Mouse (Mus musculus) c-Kit-positive CD71-positive TER-119-negative erythroid progenitor cells, embryonic 14.5 days (primary cell): ENCODE results near the gene Cit.

Source experiments
- DNase-seq: peaks from one replicate; pipeline ENCODE4 v3.0.0-alpha.2; 2013; ENCODE audit warnings: low read depth

Cit gene

GRCm38 (mm10) chr5:116009884-116010627 is 165.0 kb downstream of the Cit start:
- DNase-seq = no peak

- DNase-seq = no peak
These were observed 166.6 kb downstream of the Cit start for GRCm38 (mm10) chr5:116011700-116012099.

- no peak for DNase-seq
These were observed 167.4 kb downstream of the Cit start for GRCm38 (mm10) chr5:116012503-116012902.

- DNase-seq = no peak
These were observed 168.7 kb downstream of the Cit start for GRCm38 (mm10) chr5:116013821-116014220.

GRCm38 (mm10) chr5:116014237-116014636 is 169.2 kb downstream of the Cit start:
- DNase-seq = no peak

GRCm38 (mm10) chr5:116016542-116016941 is 171.5 kb downstream of the Cit start:
- no peak for DNase-seq

- DNase-seq = no peak
These were observed 172.3 kb downstream of the Cit start for GRCm38 (mm10) chr5:116017391-116017790.

- DNase-seq = no peak
These were observed 173.1 kb downstream of the Cit start for GRCm38 (mm10) chr5:116018196-116018595.

GRCm38 (mm10) chr5:116018784-116019183 is 173.7 kb downstream of the Cit start:
- DNase-seq = no peak

GRCm38 (mm10) chr5:116019371-116019770 is 174.3 kb downstream of the Cit start:
- no peak for DNase-seq

- DNase-seq = peak; percentile 80
These were observed 176.5 kb downstream of the Cit start for GRCm38 (mm10) chr5:116021552-116021951.

- no peak for DNase-seq
These were observed 177.1 kb downstream of the Cit start for GRCm38 (mm10) chr5:116022131-116022530.

- DNase-seq = no peak
These were observed 177.7 kb downstream of the Cit start for GRCm38 (mm10) chr5:116022658-116023200.

- DNase-seq = no peak
These were observed 178.2 kb downstream of the Cit start for GRCm38 (mm10) chr5:116023251-116023661.

GRCm38 (mm10) chr5:116023821-116024284 is 178.8 kb downstream of the Cit start:
- no peak for DNase-seq

GRCm38 (mm10) chr5:116024327-116024739 is 179.3 kb downstream of the Cit start, which contains the start of gene Prkab1:
Prkab1 (minus strand) TSS chr5:116024508.
- peak; percentile 93 for DNase-seq

- no peak for DNase-seq
These were observed 181.0 kb downstream of the Cit start for GRCm38 (mm10) chr5:116026107-116026506.

- DNase-seq = peak; percentile 89
These were observed 181.5 kb downstream of the Cit start for GRCm38 (mm10) chr5:116026561-116026960.

- no peak for DNase-seq
These were observed 184.0 kb downstream of the Cit start for GRCm38 (mm10) chr5:116029071-116029470.

- no peak for DNase-seq
These were observed 185.6 kb downstream of the Cit start for GRCm38 (mm10) chr5:116030566-116031189.

GRCm38 (mm10) chr5:116031190-116031577 is 186.1 kb downstream of the Cit start:
- DNase-seq = peak; percentile 87

GRCm38 (mm10) chr5:116036465-116036864 is 191.4 kb downstream of the Cit start:
- no peak for DNase-seq

GRCm38 (mm10) chr5:116037731-116038130 is 192.7 kb downstream of the Cit start:
- no peak for DNase-seq
